ENCODE assay signal across 27 mouse cellular contexts in genomic region chr13:89117551-89117950, GRCm38 (mm10).
DNase-seq lines count a peak whose midpoint lies in the region; ATAC-seq and TF ChIP-seq lines count a peak whose summit lies in the region.
"Had no signal": no experiment of that assay in that cellular context is flagged by ENCODE, and none has a peak within 500 bp of the region (broad histone marks: within the 10 kb centered on the region; RNA-seq: fewer than 3 reads in every experiment).

No protein-coding gene starts in this region.

- DNase-seq in layer of hippocampus, adult 2 months (ENCODE audit: low spot score in 2 of 2): no peak
- no peak for DNase-seq in layer of hippocampus, adult 9-10 months (ENCODE audit: low spot score)
- peak; percentile 18 for DNase-seq in hindbrain, postnatal 0 days (ENCODE audit: low spot score)
- no peak for DNase-seq in spleen, postnatal 4 days (ENCODE audit: low spot score in 2 of 2)
- no peak for DNase-seq in kidney, adult 9 months
- DNase-seq: adrenal gland, postnatal 10 days; cerebellum, adult 2 months; cerebellum, postnatal 25 days; embryo, embryonic 11 days; gastrocnemius, postnatal 25 days; heart, adult 18-20 months; heart, postnatal 14 days; left cerebral cortex, postnatal 4 days; lung, embryonic 14.5 days; thymus, adult 2 months; thymus, postnatal 4 days had no signal

- no peak overlapping the region for H3K4me2 ChIP-seq in neural tube, embryonic 14.5 days (ENCODE audit: low read depth, low read length)
- no peak overlapping the region for H3K4me2 ChIP-seq in neural tube, embryonic 15.5 days
- H3K4me2 ChIP-seq in hindbrain, postnatal 0 days (ENCODE audit: low read depth, low read length): no peak overlapping the region
- H3K4me2 ChIP-seq: embryonic facial prominence, embryonic 13.5 days; heart, embryonic 12.5 days; limb, embryonic 15.5 days; lung, embryonic 14.5 days had no signal

- no peak overlapping the region for H3K9ac ChIP-seq in neural tube, embryonic 14.5 days (replicated peaks; ENCODE audit: low read depth, low read length)
- no peak overlapping the region for H3K9ac ChIP-seq in neural tube, embryonic 15.5 days (replicated peaks)
- no peak overlapping the region for H3K9ac ChIP-seq in hindbrain, postnatal 0 days (replicated peaks; ENCODE audit: low read length)
- H3K9ac ChIP-seq: embryonic facial prominence, embryonic 13.5 days; heart, embryonic 12.5 days; limb, embryonic 15.5 days; liver, embryonic 14.5 days; lung, embryonic 14.5 days had no signal

- no peaks in the 10 kb centered on the region for H3K36me3 ChIP-seq in neural tube, embryonic 14.5 days (ENCODE audit: control insufficient read depth, insufficient read depth, low read length)
- no peaks in the 10 kb centered on the region for H3K36me3 ChIP-seq in neural tube, embryonic 15.5 days
- H3K36me3 ChIP-seq in hindbrain, postnatal 0 days (ENCODE audit: insufficient read depth, low read length): no peaks in the 10 kb centered on the region
- H3K36me3 ChIP-seq: embryonic facial prominence, embryonic 13.5 days; heart, embryonic 12.5 days; limb, embryonic 15.5 days had no signal

- whole genome bisulfite sequencing in neural tube, embryonic 14.5 days: 31% methylated on average over 2 of the region's 2 CpGs
- WGBS in neural tube, embryonic 15.5 days: 33% methylated on average over 2 of the region's 2 CpGs
- 60% methylated on average over 2 of the region's 2 CpGs for WGBS in hindbrain, postnatal 0 days

- ATAC-seq in neural tube, embryonic 14.5 days (ENCODE audit: low read depth): 0 out of 2 replicates have a peak, but pooled peaks have one; percentile 30
- ATAC-seq in neural tube, embryonic 15.5 days (ENCODE audit: low FRiP score): no peak
- ATAC-seq in hindbrain, postnatal 0 days: 0 out of 2 replicates have a peak, but pooled peaks have one; percentile 22
- ATAC-seq: activated CD4-positive, CD25-positive, alpha-beta regulatory T cell, adult 4 months; intestine, postnatal 0 days had no signal

- H3K9me3 ChIP-seq in neural tube, embryonic 14.5 days (ENCODE audit: control insufficient read depth, low read length): no peaks in the 10 kb centered on the region
- H3K9me3 ChIP-seq in neural tube, embryonic 15.5 days (replicated peaks): no peaks in the 10 kb centered on the region
- no peaks in the 10 kb centered on the region for H3K9me3 ChIP-seq in hindbrain, postnatal 0 days (ENCODE audit: low read length)
- H3K9me3 ChIP-seq: embryonic facial prominence, embryonic 13.5 days; heart, embryonic 12.5 days; limb, embryonic 15.5 days had no signal

- H3K27ac ChIP-seq in layer of hippocampus, adult 2 months: peak overlapping the region; percentile 24
- no peak overlapping the region for H3K27ac ChIP-seq in neural tube, embryonic 14.5 days (ENCODE audit: low read depth, low read length)
- no peak overlapping the region for H3K27ac ChIP-seq in neural tube, embryonic 15.5 days (replicated peaks)
- no peak overlapping the region for H3K27ac ChIP-seq in hindbrain, postnatal 0 days
- H3K27ac ChIP-seq: embryonic facial prominence, embryonic 13.5 days; kidney, postnatal 0 days; limb, embryonic 15.5 days; liver, embryonic 14.5 days; stomach, postnatal 0 days had no signal

- H3K4me1 ChIP-seq in neural tube, embryonic 14.5 days (ENCODE audit: control insufficient read depth, insufficient read depth, low read length): no peaks in the 10 kb centered on the region
- peaks cover 4% of the 10 kb centered on the region; the same call in 1 of the 2 replicates for H3K4me1 ChIP-seq in neural tube, embryonic 15.5 days
- H3K4me1 ChIP-seq in hindbrain, postnatal 0 days (ENCODE audit: insufficient read depth, low read length): no peaks in the 10 kb centered on the region; the same call in 1 of the 2 replicates
- H3K4me1 ChIP-seq: embryonic facial prominence, embryonic 13.5 days; limb, embryonic 15.5 days had no signal

- no peak for TF ChIP-seq CTCF in layer of hippocampus, adult 2 months (conservative IDR thresholded peaks at IDR 0.05)
- no peak for TF ChIP-seq CTCF in hindbrain, postnatal 0 days (IDR thresholded peaks at IDR 0.05; ENCODE audit: low read depth)

- H3K27me3 ChIP-seq in neural tube, embryonic 14.5 days (ENCODE audit: control insufficient read depth, insufficient read depth, low read length): no peaks in the 10 kb centered on the region
- H3K27me3 ChIP-seq in neural tube, embryonic 15.5 days (replicated peaks): no peaks in the 10 kb centered on the region
- H3K27me3 ChIP-seq in hindbrain, postnatal 0 days (ENCODE audit: insufficient read depth, low read length): no peaks in the 10 kb centered on the region
- H3K27me3 ChIP-seq: embryonic facial prominence, embryonic 13.5 days; heart, embryonic 12.5 days; limb, embryonic 15.5 days had no signal

- no peak overlapping the region for H3K4me3 ChIP-seq in layer of hippocampus, adult 2 months
- no peak overlapping the region for H3K4me3 ChIP-seq in neural tube, embryonic 14.5 days (ENCODE audit: low read depth, low read length)
- no peak overlapping the region for H3K4me3 ChIP-seq in neural tube, embryonic 15.5 days (replicated peaks)
- no peak overlapping the region for H3K4me3 ChIP-seq in hindbrain, postnatal 0 days (ENCODE audit: low read length)
- H3K4me3 ChIP-seq: embryonic facial prominence, embryonic 13.5 days; erythroblast, embryonic 14.5 days; heart, embryonic 12.5 days; limb, embryonic 15.5 days had no signal
